22 mouse cellular contexts compared by ENCODE assay signal in the genomic region with DNA sequence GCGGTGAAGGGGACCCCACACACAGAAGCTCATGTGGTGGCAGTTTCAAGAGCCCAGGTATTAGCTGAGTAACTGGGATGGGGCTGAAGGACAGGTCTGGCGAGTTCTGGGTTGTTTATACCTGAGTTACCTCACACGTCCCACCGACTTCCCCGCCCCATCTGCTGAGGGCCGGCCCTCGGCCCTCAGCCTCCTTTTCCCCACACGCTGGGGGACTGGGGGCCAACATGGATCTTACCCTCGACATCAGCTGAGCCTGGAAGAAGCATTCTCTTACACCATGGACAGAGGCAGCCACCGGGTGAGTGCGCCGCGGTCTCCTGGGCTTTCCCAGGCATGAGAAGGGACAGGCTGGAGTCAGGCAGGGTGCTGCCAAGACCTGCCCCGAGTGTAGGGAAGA. TPM values are rescaled to one million over a fixed set of nuclear protein-coding genes. Genes with fewer than 3 reads are reported as not detected.
DNase-seq lines count a peak whose midpoint lies in the region; ATAC-seq lines count a peak whose summit lies in the region.
"Had no signal": no experiment of that assay in that cellular context is flagged by ENCODE, and none has a peak within 500 bp of the region (broad histone marks: within the 10 kb centered on the region; RNA-seq: fewer than 3 reads in every experiment).

TSS of gene Tmprss13 (plus strand) at position 246 of the 400 bp plus-strand sequence.

- H3K9me3 ChIP-seq in embryonic facial prominence, embryonic 12.5 days: no peaks in the 10 kb centered on the region
- H3K9me3 ChIP-seq in stomach, embryonic 16.5 days (replicated peaks; ENCODE audit: control insufficient read depth, low read length): no peaks in the 10 kb centered on the region
- H3K9me3 ChIP-seq: neural tube, embryonic 12.5 days had no signal

- 20% methylated on average over 14 of the region's 14 CpGs for WGBS in embryonic facial prominence, embryonic 12.5 days
- WGBS in stomach, embryonic 16.5 days: 19% methylated on average over 14 of the region's 14 CpGs

- peaks cover 7% of the 10 kb centered on the region for H3K27me3 ChIP-seq in embryonic facial prominence, embryonic 12.5 days
- H3K27me3 ChIP-seq in stomach, embryonic 16.5 days (ENCODE audit: control insufficient read depth, insufficient read depth, low read length): no peaks in the 10 kb centered on the region

- ATAC-seq in embryonic facial prominence, embryonic 12.5 days (ENCODE audit: insufficient number of reproducible peaks, insufficient read depth, low FRiP score, low TSS enrichment): 0 out of 2 replicates have a peak, but pooled peaks have one; percentile 35
- ATAC-seq in stomach, embryonic 16.5 days (ENCODE audit: insufficient read depth, low FRiP score): peak; percentile 57; the same call in 1 of the 2 replicates

- no peak within 1 kb of the TSS for H3K4me2 ChIP-seq in embryonic facial prominence, embryonic 12.5 days (replicated peaks)
- H3K4me2 ChIP-seq in stomach, embryonic 16.5 days (ENCODE audit: low read depth, low read length): peak within 1 kb of the TSS; percentile 14
- H3K4me2 ChIP-seq: midbrain, embryonic 11.5 days; neural tube, embryonic 12.5 days had no signal

- H3K36me3 ChIP-seq in embryonic facial prominence, embryonic 12.5 days: no peaks in the 10 kb centered on the region
- no peaks in the 10 kb centered on the region for H3K36me3 ChIP-seq in stomach, embryonic 16.5 days (ENCODE audit: control insufficient read depth, insufficient read depth, low read length)
- H3K36me3 ChIP-seq: neural tube, embryonic 12.5 days had no signal

- H3K4me3 ChIP-seq in embryonic facial prominence, embryonic 12.5 days: no peak within 1 kb of the TSS
- peak within 1 kb of the TSS; percentile 31 for H3K4me3 ChIP-seq in stomach, embryonic 16.5 days (replicated peaks; ENCODE audit: low read length)
- H3K4me3 ChIP-seq: heart, adult 2 months; neural tube, embryonic 12.5 days had no signal

- intact Hi-C loops in gastrocnemius, postnatal 36 days (cut with DNase I): no loop called here

- DNase-seq in kidney, postnatal 4 days: peak; percentile 19 to 21
- DNase-seq in kidney, adult 9 months: no peak
- peak; percentile 18 for DNase-seq in R1 (ENCODE audit: low read depth, low spot score)
- DNase-seq in spleen, postnatal 14 days (ENCODE audit: low spot score in 2 of 2): no peak
- DNase-seq in gastrocnemius, postnatal 36 days: no peak
- no peak for DNase-seq in testis, postnatal 14 days (ENCODE audit: low spot score)
- DNase-seq: cerebellum, postnatal 14 days; gastrocnemius, postnatal 10 days; heart, adult 2 months; kidney, adult 11 months; kidney, postnatal 14 days; layer of hippocampus, adult 9-11 months; liver; right cerebral cortex, postnatal 14 days; thymus, postnatal 4 days had no signal

- no peak within 1 kb of the TSS for H3K27ac ChIP-seq in embryonic facial prominence, embryonic 12.5 days
- H3K27ac ChIP-seq in stomach, embryonic 16.5 days (ENCODE audit: low read length): peak within 1 kb of the TSS; percentile 22
- H3K27ac ChIP-seq: heart, adult 2 months; neural tube, embryonic 12.5 days had no signal

- no peak within 1 kb of the TSS for H3K9ac ChIP-seq in embryonic facial prominence, embryonic 12.5 days
- H3K9ac ChIP-seq in stomach, embryonic 16.5 days (ENCODE audit: low read length): peak within 1 kb of the TSS; percentile 17; the same call in 1 of the 2 replicates
- H3K9ac ChIP-seq: neural tube, embryonic 12.5 days had no signal

- H3K4me1 ChIP-seq in embryonic facial prominence, embryonic 12.5 days: no peaks in the 10 kb centered on the region
- peaks cover 13% of the 10 kb centered on the region for H3K4me1 ChIP-seq in stomach, embryonic 16.5 days (ENCODE audit: control insufficient read depth, insufficient read depth, low read length)
- H3K4me1 ChIP-seq: neural tube, embryonic 12.5 days had no signal

RNA-seq across cellular contexts. Expression of gene Tmprss13, which starts in this region (rescaled TPM):
- polyA plus RNA-seq in embryonic facial prominence, embryonic 12.5 days (2016; fragmentation: Nextera tagmentation; extraction: Ambion mirVana): 0.81 and 0.90 TPM in 2 replicates
- polyA plus RNA-seq in stomach, embryonic 16.5 days (2015; fragmentation: Nextera tagmentation; extraction: Ambion mirVana): 8.2 and 12.8 TPM in 2 replicates
- under 1 TPM; 0.22 to 0.43 TPM for total RNA-seq in gastrocnemius, postnatal 36 days (2021)
- total RNA-seq: monocyte, adult 5-6 weeks had no signal
- polyA plus RNA-seq: C2C12; frontal cortex, adult 2 months; midbrain, embryonic 11.5 days had no signal

Comparison
In these comparisons a context has a peak if more than half of its experiments do, and no peak if none do; other contexts are left out.
1. DNase-seq: peak in kidney, postnatal 4 days (2 of 2) and R1 (single experiment); none in kidney, adult 9 months (single experiment), spleen, postnatal 14 days (0 of 2), gastrocnemius, postnatal 36 days (0 of 2) and testis, postnatal 14 days (single experiment).
2. Peak in ATAC-seq in embryonic facial prominence, embryonic 12.5 days; RNA of the gene not detected or under 1 TPM.